Mouse (Mus musculus) hindbrain, embryonic 11.5 days (tissue): ENCODE data around the gene Sepsecs. TPM values are rescaled to one million over a fixed set of nuclear protein-coding genes. Genes with fewer than 3 reads are reported as not detected.

Experiments
- ATAC-seq: fragments of 200-750 bp; cut with Nextera tagmentation; 2 replicates; pipeline ENCODE4 v1.8.0; 2017; ENCODE audit warnings: mild to moderate bottlenecking, moderate TSS enrichment, moderate library complexity; ENCODE audit not compliant: low FRiP score
- DNase-seq: peaks from one replicate; pipeline ENCODE4 v3.0.0-alpha.2; 2015; ENCODE audit warnings: low spot score
- H3K27ac ChIP-seq: fragments of 300-500 bp; sonication (generic); 2 replicates; pipeline ENCODE4 v1.5.1; 2014; ENCODE audit warnings: mild to moderate bottlenecking, low read depth, low read length
- H3K27me3 ChIP-seq: fragments of 300-500 bp; sonication (generic); 2 replicates; pipeline ENCODE4 v1.6.1; 2014; ENCODE audit warnings: mild to moderate bottlenecking, low read length, moderate library complexity, mixed read lengths; ENCODE audit not compliant: control insufficient read depth, insufficient read depth
- H3K36me3 ChIP-seq: fragments of 300-500 bp; sonication (generic); 2 replicates; pipeline ENCODE4 v1.6.1; 2014; ENCODE audit warnings: mild to moderate bottlenecking, low read length, moderate library complexity, mixed read lengths; ENCODE audit not compliant: control insufficient read depth, insufficient read depth
- H3K4me1 ChIP-seq: fragments of 300-500 bp; sonication (generic); replicated peaks from 2 replicates; pipeline ENCODE4 v1.6.1; 2014; ENCODE audit warnings: low read length, mixed read lengths; ENCODE audit not compliant: control insufficient read depth, insufficient read depth
- H3K4me2 ChIP-seq: fragments of 300-500 bp; sonication (generic); replicated peaks from 2 replicates; pipeline ENCODE4 v1.6.1; 2014; ENCODE audit warnings: mild to moderate bottlenecking, low read depth, low read length
- H3K4me3 ChIP-seq: fragments of 300-500 bp; sonication (generic); 2 replicates; pipeline ENCODE4 v1.5.1; 2014; ENCODE audit warnings: low read depth, low read length
- H3K9ac ChIP-seq: fragments of 300-500 bp; sonication (generic); 2 replicates; pipeline ENCODE4 v1.6.1; 2014; ENCODE audit warnings: low read depth, low read length
- H3K9me3 ChIP-seq: fragments of 300-500 bp; sonication (generic); 2 replicates; pipeline ENCODE4 v1.6.1; 2016; ENCODE audit warnings: low read length; ENCODE audit not compliant: control insufficient read depth
- WGBS: fragments of 180-500 bp; shearing (Covaris S2); extraction: QIAGEN DNeasy Blood & Tissue Kit; methylation state at CpG from one replicate; pipeline ENCODE4 v1.1.7; 2014; 5-methylcytosine and 5-hydroxymethylcytosine counted together
- polyA plus RNA-seq: library from polyadenylated mRNA; unstranded; fragments of >200 nt; fragmentation: Nextera tagmentation; extraction: Ambion mirVana; gene quantifications from 2 replicates; pipeline ENCODE4 v1.2.1, GENCODE M21; 2014

The Sepsecs gene
- polyA plus RNA-seq, 1 experiment from 2014 or later: 7.6 TPM

- H3K4me1 ChIP-seq: no peaks in the 10 kb centered on the region
- DNase-seq: no peak
- ATAC-seq: no peak
- H3K4me2 ChIP-seq: no peak overlapping the region
- H3K9ac ChIP-seq: no peak overlapping the region
- H3K36me3 ChIP-seq: no peaks in the 10 kb centered on the region
- H3K27me3 ChIP-seq: no peaks in the 10 kb centered on the region
- 79% methylated on average over 4 of the region's 4 CpGs for WGBS
- no peak overlapping the region for H3K4me3 ChIP-seq
- no peaks in the 10 kb centered on the region for H3K9me3 ChIP-seq
- no peak overlapping the region for H3K27ac ChIP-seq
Observed at GRCm38 (mm10) chr5:52680191-52680590, 10.7 kb upstream of the Sepsecs start.

GRCm38 (mm10) chr5:52678498-52679070, 9.1 kb upstream of the Sepsecs start:
- WGBS: 86% methylated on average over 5 of the region's 5 CpGs
- Histone ChIP-seq H3K9ac (no peak overlapping the region), H3K4me3 (no peak overlapping the region), H3K27me3 (no peaks in the 10 kb centered on the region), H3K36me3 (no peaks in the 10 kb centered on the region), H3K9me3 (no peaks in the 10 kb centered on the region), H3K4me2 (no peak overlapping the region), H3K4me1 (no peaks in the 10 kb centered on the region), H3K27ac (no peak overlapping the region)
- DNase-seq (no peak), ATAC-seq (no peak)

- DNase-seq (no peak), ATAC-seq (no peak)
- WGBS: 82% methylated on average over 3 of the region's 3 CpGs
Observed at GRCm38 (mm10) chr5:52677126-52677525, 7.6 kb upstream of the Sepsecs start.

GRCm38 (mm10) chr5:52674384-52675069, 5.0 kb upstream of the Sepsecs start:
- Histone ChIP-seq H3K4me1 (no peaks in the 10 kb centered on the region), H3K9me3 (no peaks in the 10 kb centered on the region), H3K9ac (no peak overlapping the region), H3K27me3 (no peaks in the 10 kb centered on the region), H3K4me2 (no peak overlapping the region), H3K4me3 (no peak overlapping the region), H3K27ac (no peak overlapping the region), H3K36me3 (no peaks in the 10 kb centered on the region)
- WGBS: 56% methylated on average over 4 of the region's 4 CpGs
- DNase-seq (peak; percentile 5), ATAC-seq (no peak)

More at GRCm38 (mm10) chr5:52677126-52677525, 7.6 kb upstream of the Sepsecs start:
- Histone ChIP-seq H3K9ac (no peak overlapping the region), H3K9me3 (no peaks in the 10 kb centered on the region), H3K4me1 (no peaks in the 10 kb centered on the region), H3K36me3 (no peaks in the 10 kb centered on the region), H3K4me2 (no peak overlapping the region), H3K27ac (no peak overlapping the region), H3K4me3 (no peak overlapping the region), H3K27me3 (no peaks in the 10 kb centered on the region)

GRCm38 (mm10) chr5:52673341-52673740, 3.8 kb upstream of the Sepsecs start:
- no peak for ATAC-seq
- no peak for DNase-seq
- 39% methylated on average over 9 of the region's 9 CpGs for WGBS
- no peak overlapping the region for H3K4me2 ChIP-seq
- no peak overlapping the region for H3K9ac ChIP-seq
- H3K36me3 ChIP-seq: no peaks in the 10 kb centered on the region
- H3K27ac ChIP-seq: no peak overlapping the region
- H3K9me3 ChIP-seq: no peaks in the 10 kb centered on the region
- H3K4me3 ChIP-seq: no peak overlapping the region
- no peaks in the 10 kb centered on the region for H3K4me1 ChIP-seq
- H3K27me3 ChIP-seq: no peaks in the 10 kb centered on the region

GRCm38 (mm10) chr5:52670745-52671144, 1.2 kb upstream of the Sepsecs start:
- H3K36me3 ChIP-seq: no peaks in the 10 kb centered on the region
- ATAC-seq (no peak), DNase-seq (no peak)
- no peaks in the 10 kb centered on the region for H3K27me3 ChIP-seq
- H3K4me3 ChIP-seq: no peak overlapping the region
- no peak overlapping the region for H3K9ac ChIP-seq
- no peak overlapping the region for H3K4me2 ChIP-seq
- WGBS: 86% methylated on average over 3 of the region's 3 CpGs
- H3K27ac ChIP-seq: no peak overlapping the region
- H3K4me1 ChIP-seq: no peaks in the 10 kb centered on the region
- H3K9me3 ChIP-seq: no peaks in the 10 kb centered on the region

- Histone ChIP-seq H3K4me3 (no peak overlapping the region), H3K9ac (no peak overlapping the region), H3K4me1 (no peaks in the 10 kb centered on the region), H3K27me3 (no peaks in the 10 kb centered on the region), H3K4me2 (no peak overlapping the region), H3K36me3 (0 out of 2 replicates have a peak, but pooled peaks cover 3% of the 10 kb centered on the region), H3K9me3 (no peaks in the 10 kb centered on the region), H3K27ac (no peak overlapping the region)
- 92% methylated on average over 3 of the region's 3 CpGs for WGBS
- ATAC-seq: no peak
- DNase-seq: no peak
Observed at GRCm38 (mm10) chr5:52666766-52667165, 2.7 kb downstream of the Sepsecs start.

- no peak overlapping the region for H3K4me3 ChIP-seq
- H3K9me3 ChIP-seq: no peaks in the 10 kb centered on the region
- no peak overlapping the region for H3K27ac ChIP-seq
- H3K9ac ChIP-seq: no peak overlapping the region
- H3K36me3 ChIP-seq: 0 out of 2 replicates have a peak, but pooled peaks cover 3% of the 10 kb centered on the region
- DNase-seq: no peak
- H3K4me2 ChIP-seq: no peak overlapping the region
- no peak for ATAC-seq
- WGBS: 88% methylated on average over 4 of the region's 4 CpGs
- no peaks in the 10 kb centered on the region for H3K4me1 ChIP-seq
- H3K27me3 ChIP-seq: no peaks in the 10 kb centered on the region
Observed at GRCm38 (mm10) chr5:52657957-52658356, 11.6 kb downstream of the Sepsecs start.

GRCm38 (mm10) chr5:52657336-52657735, 12.2 kb downstream of the Sepsecs start:
- Histone ChIP-seq H3K9ac (no peak overlapping the region), H3K27ac (no peak overlapping the region), H3K4me3 (no peak overlapping the region), H3K27me3 (no peaks in the 10 kb centered on the region), H3K4me1 (no peaks in the 10 kb centered on the region), H3K4me2 (no peak overlapping the region), H3K36me3 (0 out of 2 replicates have a peak, but pooled peaks cover 3% of the 10 kb centered on the region), H3K9me3 (no peaks in the 10 kb centered on the region)
- DNase-seq (no peak), ATAC-seq (no peak)
- WGBS: 91% methylated on average over 5 of the region's 5 CpGs
